Mouse (Mus musculus) ovary, postnatal 10 days (tissue): ENCODE measurements around the gene Cmtm6.

ENCODE experiments used
- DNase-seq: peaks from one replicate; pipeline ENCODE4 v3.0.0; 2022; ENCODE audit warnings: low spot score

Cmtm6 gene

DNA sequence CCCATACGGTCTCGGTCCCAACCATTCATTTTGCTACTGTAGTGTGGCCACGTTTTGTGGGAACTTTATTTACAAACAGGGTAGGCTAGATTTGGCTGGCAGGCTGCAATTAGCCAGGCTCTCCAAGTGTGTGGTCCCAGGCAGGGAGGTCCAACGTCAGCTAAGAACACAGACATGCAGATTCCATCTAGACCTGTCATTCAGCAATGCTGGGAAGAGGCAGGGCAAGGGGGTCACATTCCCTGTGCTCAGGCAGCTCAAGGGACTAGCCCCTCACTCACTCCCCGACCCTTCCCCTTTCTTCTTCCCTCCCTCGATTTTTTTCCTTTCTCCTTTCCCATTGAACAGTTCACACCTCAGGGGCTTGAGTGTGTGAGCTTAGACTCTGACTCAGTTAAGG, 67.9 kb downstream of the Cmtm6 start:
- no peak for DNase-seq
